ENCODE assay signal across 19 mouse cellular contexts in genomic region chr6:54342223-54342622, GRCm38 (mm10). TPM values are rescaled to one million over a fixed set of nuclear protein-coding genes. Genes with fewer than 3 reads are reported as not detected.
"Had no signal": no experiment of that assay in that cellular context is flagged by ENCODE, and none has a peak within 500 bp of the region (broad histone marks: within the 10 kb centered on the region; RNA-seq: fewer than 3 reads in every experiment).

No protein-coding gene starts in this region.

- H3K27ac ChIP-seq: lung, embryonic 15.5 days; macrophage; midbrain, embryonic 12.5 days; neural tube, embryonic 12.5 days; stomach, embryonic 15.5 days; stomach, postnatal 0 days had no signal

- H3K4me3 ChIP-seq: lung, embryonic 15.5 days; megakaryocyte, embryonic 14.5 days; midbrain, embryonic 12.5 days; neural tube, embryonic 12.5 days; stomach, embryonic 15.5 days had no signal

- H3K4me2 ChIP-seq: lung, embryonic 15.5 days; midbrain, embryonic 12.5 days; neural tube, embryonic 12.5 days; stomach, embryonic 15.5 days had no signal

- H3K9me3 ChIP-seq: lung, embryonic 15.5 days; megakaryocyte, embryonic 14.5 days; midbrain, embryonic 12.5 days; neural tube, embryonic 12.5 days; stomach, embryonic 15.5 days had no signal

- ATAC-seq: liver, postnatal 0 days; lung, postnatal 0 days; midbrain, embryonic 16.5 days had no signal

- DNase-seq: liver, postnatal 0 days; lung, adult 2 months; lung, postnatal 14 days; lung, postnatal 36 days; midbrain, embryonic 14.5 days; right cerebral cortex, postnatal 14 days; thymus, adult 18-20 months; thymus, postnatal 14 days; thymus, postnatal 36 days had no signal

- H3K4me1 ChIP-seq: lung, embryonic 15.5 days; megakaryocyte, embryonic 14.5 days; midbrain, embryonic 12.5 days; neural tube, embryonic 12.5 days; stomach, embryonic 15.5 days had no signal

- H3K27me3 ChIP-seq: lung, embryonic 15.5 days; midbrain, embryonic 12.5 days; neural tube, embryonic 12.5 days; stomach, embryonic 15.5 days had no signal

- H3K9ac ChIP-seq: liver, postnatal 0 days; lung, embryonic 15.5 days; midbrain, embryonic 12.5 days; neural tube, embryonic 12.5 days; stomach, embryonic 15.5 days had no signal

- H3K36me3 ChIP-seq: lung, embryonic 15.5 days; midbrain, embryonic 12.5 days; neural tube, embryonic 12.5 days; stomach, embryonic 15.5 days had no signal

RNA-seq across cellular contexts. Expression of gene Prr15, which starts 16.6 kb away (rescaled TPM):
- total RNA-seq: monocyte, adult 5-6 weeks had no signal
